Comparison of ENCODE assay signal across 9 mouse cellular contexts in genomic region chr11:86581250-86581753, GRCm38 (mm10). TPM values are rescaled to one million over a fixed set of nuclear protein-coding genes. Genes with fewer than 3 reads are reported as not detected.
DNase-seq lines count a peak whose midpoint lies in the region; ATAC-seq and TF ChIP-seq lines count a peak whose summit lies in the region.
"Had no signal": no experiment of that assay in that cellular context is flagged by ENCODE, and none has a peak within 500 bp of the region (broad histone marks: within the 10 kb centered on the region; RNA-seq: fewer than 3 reads in every experiment).

No protein-coding gene starts in this region.

- H3K9me3 ChIP-seq in forebrain, embryonic 12.5 days: no peaks in the 10 kb centered on the region
- no peaks in the 10 kb centered on the region for H3K9me3 ChIP-seq in forebrain, embryonic 11.5 days (ENCODE audit: control insufficient read depth, low read length)
- H3K9me3 ChIP-seq in embryonic facial prominence, embryonic 13.5 days: no peaks in the 10 kb centered on the region
- no peaks in the 10 kb centered on the region for H3K9me3 ChIP-seq in stomach, embryonic 16.5 days (replicated peaks; ENCODE audit: control insufficient read depth, low read length)
- H3K9me3 ChIP-seq in forebrain, postnatal 0 days (ENCODE audit: low read length): no peaks in the 10 kb centered on the region
- H3K9me3 ChIP-seq: neural tube, embryonic 12.5 days had no signal

- H3K36me3 ChIP-seq in forebrain, embryonic 12.5 days (replicated peaks): peaks cover 11% of the 10 kb centered on the region; the same call in 1 of the 2 replicates
- H3K36me3 ChIP-seq in forebrain, embryonic 11.5 days (ENCODE audit: control insufficient read depth, insufficient read depth, low read length): no peaks in the 10 kb centered on the region
- H3K36me3 ChIP-seq in embryonic facial prominence, embryonic 13.5 days: 0 out of 2 replicates have a peak, but pooled peaks cover 6% of the 10 kb centered on the region
- no peaks in the 10 kb centered on the region for H3K36me3 ChIP-seq in stomach, embryonic 16.5 days (ENCODE audit: control insufficient read depth, insufficient read depth, low read length)
- H3K36me3 ChIP-seq in forebrain, postnatal 0 days (ENCODE audit: insufficient read depth): peaks cover 5% of the 10 kb centered on the region; the same call in 1 of the 2 replicates
- H3K36me3 ChIP-seq: neural tube, embryonic 12.5 days had no signal

- H3K4me3 ChIP-seq in forebrain, embryonic 12.5 days (replicated peaks): no peak overlapping the region
- no peak overlapping the region for H3K4me3 ChIP-seq in forebrain, embryonic 11.5 days (ENCODE audit: low read depth, low read length)
- H3K4me3 ChIP-seq in embryonic facial prominence, embryonic 13.5 days: no peak overlapping the region
- peak overlapping the region; percentile 12; the same call in 1 of the 2 replicates for H3K4me3 ChIP-seq in stomach, embryonic 16.5 days (replicated peaks; ENCODE audit: low read length)
- no peak overlapping the region for H3K4me3 ChIP-seq in forebrain, postnatal 0 days (ENCODE audit: low read depth, low read length)
- H3K4me3 ChIP-seq: neural tube, embryonic 12.5 days had no signal

- 0 out of 2 replicates have a peak, but pooled peaks cover under 1% of the 10 kb centered on the region for H3K4me1 ChIP-seq in forebrain, embryonic 12.5 days
- no peaks in the 10 kb centered on the region for H3K4me1 ChIP-seq in forebrain, embryonic 11.5 days (replicated peaks; ENCODE audit: control insufficient read depth, insufficient read depth, low read length)
- H3K4me1 ChIP-seq in embryonic facial prominence, embryonic 13.5 days: peaks cover 25% of the 10 kb centered on the region
- peaks cover 47% of the 10 kb centered on the region for H3K4me1 ChIP-seq in stomach, embryonic 16.5 days (ENCODE audit: control insufficient read depth, insufficient read depth, low read length)
- H3K4me1 ChIP-seq in forebrain, postnatal 0 days (ENCODE audit: insufficient read depth): no peaks in the 10 kb centered on the region
- H3K4me1 ChIP-seq: neural tube, embryonic 12.5 days had no signal

- H3K9ac ChIP-seq in forebrain, embryonic 12.5 days: no peak overlapping the region
- no peak overlapping the region; the same call in 1 of the 2 replicates for H3K9ac ChIP-seq in forebrain, embryonic 11.5 days (ENCODE audit: low read length)
- H3K9ac ChIP-seq in embryonic facial prominence, embryonic 13.5 days: peak overlapping the region; percentile 37; the same call in 1 of the 2 replicates
- H3K9ac ChIP-seq in stomach, embryonic 16.5 days (ENCODE audit: low read length): peak overlapping the region; percentile 64
- no peak overlapping the region for H3K9ac ChIP-seq in forebrain, postnatal 0 days
- H3K9ac ChIP-seq: neural tube, embryonic 12.5 days had no signal

- no peak for TF ChIP-seq CTCF in forebrain, postnatal 0 days (IDR thresholded peaks at IDR 0.05; ENCODE audit: low read depth)

- WGBS in forebrain, embryonic 12.5 days: 72% methylated on average over 11 of the region's 11 CpGs
- 70% methylated on average over 11 of the region's 11 CpGs for WGBS in forebrain, embryonic 11.5 days
- whole genome bisulfite sequencing in embryonic facial prominence, embryonic 13.5 days: 15% methylated on average over 11 of the region's 11 CpGs
- 27% methylated on average over 11 of the region's 11 CpGs for WGBS in stomach, embryonic 16.5 days
- WGBS in forebrain, postnatal 0 days: 73% methylated on average over 11 of the region's 11 CpGs

- ATAC-seq in forebrain, embryonic 12.5 days (ENCODE audit: low FRiP score): no peak
- no peak for ATAC-seq in forebrain, embryonic 11.5 days (replicated peaks; ENCODE audit: low FRiP score)
- no peak for ATAC-seq in embryonic facial prominence, embryonic 13.5 days (ENCODE audit: insufficient number of reproducible peaks, insufficient read depth, low FRiP score, low TSS enrichment, low read depth)
- ATAC-seq in inflammation-experienced regulatory T-cells, adult 6 months: peak; percentile 52
- ATAC-seq in stomach, embryonic 16.5 days (ENCODE audit: insufficient read depth, low FRiP score): peak; percentile 21; the same call in 1 of the 2 replicates
- ATAC-seq in forebrain, postnatal 0 days: no peak

- H3K27ac ChIP-seq in forebrain, embryonic 12.5 days: 0 out of 2 replicates have a peak overlapping the region, but pooled peaks have one; percentile 19
- no peak overlapping the region for H3K27ac ChIP-seq in forebrain, embryonic 11.5 days (ENCODE audit: low read depth, low read length)
- peak overlapping the region; percentile 77 for H3K27ac ChIP-seq in embryonic facial prominence, embryonic 13.5 days
- peak overlapping the region; percentile 95 for H3K27ac ChIP-seq in stomach, embryonic 16.5 days (ENCODE audit: low read length)
- no peak overlapping the region for H3K27ac ChIP-seq in forebrain, postnatal 0 days (ENCODE audit: low read depth, low read length)
- H3K27ac ChIP-seq: neural tube, embryonic 12.5 days had no signal

- no peak for DNase-seq in forebrain, embryonic 11.5 days (ENCODE audit: low spot score)
- DNase-seq in lung, adult 18-20 months: peak; percentile 59 to 64
- no peak for DNase-seq in forebrain, postnatal 0 days
- DNase-seq in ovary, postnatal 14 days (ENCODE audit: low spot score): no peak

- H3K4me2 ChIP-seq in forebrain, embryonic 12.5 days: no peak overlapping the region
- H3K4me2 ChIP-seq in forebrain, embryonic 11.5 days (ENCODE audit: low read depth, low read length, severe bottlenecking): no peak overlapping the region
- H3K4me2 ChIP-seq in embryonic facial prominence, embryonic 13.5 days: peak overlapping the region; percentile 9; the same call in 1 of the 2 replicates
- H3K4me2 ChIP-seq in stomach, embryonic 16.5 days (ENCODE audit: low read depth, low read length): peak overlapping the region; percentile 44
- no peak overlapping the region for H3K4me2 ChIP-seq in forebrain, postnatal 0 days (ENCODE audit: low read depth)
- H3K4me2 ChIP-seq: neural tube, embryonic 12.5 days had no signal

- H3K27me3 ChIP-seq in forebrain, embryonic 12.5 days: no peaks in the 10 kb centered on the region
- H3K27me3 ChIP-seq in forebrain, embryonic 11.5 days (ENCODE audit: control insufficient read depth, insufficient read depth, low read length): no peaks in the 10 kb centered on the region
- no peaks in the 10 kb centered on the region for H3K27me3 ChIP-seq in embryonic facial prominence, embryonic 13.5 days
- H3K27me3 ChIP-seq in stomach, embryonic 16.5 days (ENCODE audit: control insufficient read depth, insufficient read depth, low read length): no peaks in the 10 kb centered on the region
- H3K27me3 ChIP-seq in forebrain, postnatal 0 days (ENCODE audit: insufficient read depth, low read length): no peaks in the 10 kb centered on the region
- H3K27me3 ChIP-seq: neural tube, embryonic 12.5 days had no signal

RNA-seq across cellular contexts. Expression of gene Tubd1, which starts 36.5 kb away (rescaled TPM):
- 10.7 and 11.0 TPM in 2 replicates for polyA plus RNA-seq in forebrain, embryonic 12.5 days (2016; fragmentation: Nextera tagmentation; extraction: Ambion mirVana)
- 13.9 TPM in 2 replicates for polyA plus RNA-seq in forebrain, embryonic 11.5 days (2014; fragmentation: Nextera tagmentation; extraction: Ambion mirVana)
- polyA plus RNA-seq in embryonic facial prominence, embryonic 13.5 days (2015; fragmentation: Nextera tagmentation; extraction: Ambion mirVana): 13.5 and 13.8 TPM in 2 replicates
- 1 to 10 TPM; 4.8 to 8.2 (median 5.6) TPM for polyA plus RNA-seq in inflammation-experienced regulatory T-cells, adult 6 months (2017; shearing (Covaris generic))
- 10.4 and 11.8 TPM in 2 replicates for polyA plus RNA-seq in stomach, embryonic 16.5 days (2015; fragmentation: Nextera tagmentation; extraction: Ambion mirVana)
- 3.1 and 4.3 TPM in 2 replicates for total RNA-seq in forebrain, postnatal 0 days (2014; rRNA removed)
- 6.7 and 8.0 TPM in 2 replicates for polyA plus RNA-seq in forebrain, postnatal 0 days (2015; fragmentation: Nextera tagmentation; extraction: Ambion mirVana)

RNA-seq across cellular contexts. Expression of gene Rps6kb1, which starts 36.7 kb away (rescaled TPM):
- polyA plus RNA-seq in forebrain, embryonic 12.5 days (2016; fragmentation: Nextera tagmentation; extraction: Ambion mirVana): 65.2 and 69.9 TPM in 2 replicates
- 62.2 and 66.4 TPM in 2 replicates for polyA plus RNA-seq in forebrain, embryonic 11.5 days (2014; fragmentation: Nextera tagmentation; extraction: Ambion mirVana)
- polyA plus RNA-seq in embryonic facial prominence, embryonic 13.5 days (2015; fragmentation: Nextera tagmentation; extraction: Ambion mirVana): 77.8 and 78.9 TPM in 2 replicates
- 10 to 100 TPM; 56.3 to 59.1 (median 57.3) TPM for polyA plus RNA-seq in inflammation-experienced regulatory T-cells, adult 6 months (2017; shearing (Covaris generic))
- polyA plus RNA-seq in stomach, embryonic 16.5 days (2015; fragmentation: Nextera tagmentation; extraction: Ambion mirVana): 58.4 and 60.0 TPM in 2 replicates
- 34.2 and 51.8 TPM in 2 replicates for total RNA-seq in forebrain, postnatal 0 days (2014; rRNA removed)
- polyA plus RNA-seq in forebrain, postnatal 0 days (2015; fragmentation: Nextera tagmentation; extraction: Ambion mirVana): 56.3 and 69.2 TPM in 2 replicates

Comparison
In these comparisons a context has a peak if more than half of its experiments do, and no peak if none do; other contexts are left out.
1. H3K27ac ChIP-seq: peak in forebrain, embryonic 12.5 days (single experiment), embryonic facial prominence, embryonic 13.5 days (single experiment) and stomach, embryonic 16.5 days (single experiment); none in forebrain, embryonic 11.5 days (single experiment) and forebrain, postnatal 0 days (single experiment).
2. ATAC-seq: peak in inflammation-experienced regulatory T-cells, adult 6 months (single experiment) and stomach, embryonic 16.5 days (single experiment); none in forebrain, embryonic 12.5 days (single experiment), forebrain, embryonic 11.5 days (single experiment), embryonic facial prominence, embryonic 13.5 days (single experiment) and forebrain, postnatal 0 days (single experiment).
3. H3K4me2 ChIP-seq: peak in embryonic facial prominence, embryonic 13.5 days (single experiment) and stomach, embryonic 16.5 days (single experiment); none in forebrain, embryonic 12.5 days (single experiment), forebrain, embryonic 11.5 days (single experiment) and forebrain, postnatal 0 days (single experiment).
4. H3K9ac ChIP-seq: peak in embryonic facial prominence, embryonic 13.5 days (single experiment) and stomach, embryonic 16.5 days (single experiment); none in forebrain, embryonic 12.5 days (single experiment), forebrain, embryonic 11.5 days (single experiment) and forebrain, postnatal 0 days (single experiment).
5. DNase-seq: peak in lung, adult 18-20 months (2 of 2); none in forebrain, embryonic 11.5 days (single experiment), forebrain, postnatal 0 days (single experiment) and ovary, postnatal 14 days (single experiment).